Mouse (Mus musculus) brain, embryonic 14.5 days (tissue): Measurements from ENCODE around the gene Smim12.

Source experiments
- CTCF ChIP-seq: fragments of 200-500 bp; IDR thresholded peaks from 2 replicates; pipeline ENCODE4 v1.5.1; 2012; ENCODE audit warnings: inconsistent platforms, mild to moderate bottlenecking, moderate library complexity, borderline replicate concordance; ENCODE audit not compliant: insufficient read depth, insufficient read length; ENCODE audit errors: extremely low read depth
- POLR2A ChIP-seq: fragments of 200-500 bp; IDR thresholded peaks from 2 replicates; pipeline ENCODE4 v1.6.1; 2012; ENCODE audit warnings: mild to moderate bottlenecking, inconsistent platforms, borderline replicate concordance; ENCODE audit not compliant: poor library complexity, insufficient read depth, insufficient read length, severe bottlenecking; ENCODE audit errors: extremely low read depth

GRCm38 (mm10) chr4:127279241-127279640 is 35.7 kb downstream of the Smim12 start:
- TF ChIP-seq CTCF (no peak), POLR2A (no peak)
